Comparison of ENCODE assay signal across 8 mouse cellular contexts in the genomic region with DNA sequence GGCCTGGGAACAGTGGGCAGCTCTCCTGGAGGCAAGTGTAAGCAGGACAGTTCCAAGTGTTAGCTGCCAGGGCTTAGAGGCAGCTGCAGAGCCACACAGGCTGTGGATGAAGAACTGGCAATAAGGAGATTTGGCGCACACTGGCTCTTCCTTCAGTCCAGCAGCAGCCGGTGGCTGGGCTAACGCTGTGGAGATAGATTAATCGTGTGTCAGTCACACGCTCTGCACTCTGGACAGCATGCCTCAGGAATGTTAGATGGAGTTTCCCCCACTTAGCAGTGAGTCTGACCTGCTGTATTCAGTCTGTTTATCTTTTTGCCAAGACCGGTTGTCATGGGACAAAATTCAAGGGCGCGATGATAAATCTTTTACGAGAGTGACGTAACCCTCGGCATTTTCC. TPM values are rescaled to one million over a fixed set of nuclear protein-coding genes. Genes with fewer than 3 reads are reported as not detected.
DNase-seq lines count a peak whose midpoint lies in the region; ATAC-seq lines count a peak whose summit lies in the region.

No protein-coding gene starts in this region.

- ATAC-seq in kidney, embryonic 14.5 days (ENCODE audit: low FRiP score, low TSS enrichment), result peak; percentile 73

- no peak overlapping the region for H3K4me2 ChIP-seq in kidney, embryonic 14.5 days (replicated peaks; ENCODE audit: low read depth, low read length)

- 33% methylated on average over 11 of the region's 11 CpGs for WGBS in kidney, embryonic 14.5 days

- no peak overlapping the region for H3K27ac ChIP-seq in kidney, embryonic 14.5 days (ENCODE audit: low read depth, low read length)

- H3K27me3 ChIP-seq in kidney, embryonic 14.5 days (ENCODE audit: control insufficient read depth, insufficient read depth, low read length), result no peaks in the 10 kb centered on the region

- no peak overlapping the region for H3K4me3 ChIP-seq in kidney, embryonic 14.5 days (ENCODE audit: low read length)

- H3K9me3 ChIP-seq in kidney, embryonic 14.5 days (ENCODE audit: control insufficient read depth, low read length), result no peaks in the 10 kb centered on the region

- no peak overlapping the region for H3K9ac ChIP-seq in kidney, embryonic 14.5 days (ENCODE audit: low read depth, low read length)

- DNase-seq in MN1 (ENCODE audit: low spot score), result peak; percentile 18
- peak; percentile 59 for DNase-seq in adrenal gland, postnatal 10 days
- DNase-seq in heart, adult 8-10 months (ENCODE audit: low spot score), result peak; percentile 34
- peak; percentile 32 for DNase-seq in lung, postnatal 36 days
- DNase-seq in thymus, postnatal 25 days, result no peak
- no peak for DNase-seq in c-Kit-positive CD71-positive TER-119-positive erythroid progenitor cells, embryonic 14.5 days (ENCODE audit: low spot score)
- DNase-seq in frontal cortex, adult 2 months (ENCODE audit: extremely low spot score in 1 of 2, low spot score in 1 of 2), result no peak

- no peaks in the 10 kb centered on the region for H3K36me3 ChIP-seq in kidney, embryonic 14.5 days (ENCODE audit: control insufficient read depth, insufficient read depth, low read length)

- peaks cover 47% of the 10 kb centered on the region for H3K4me1 ChIP-seq in kidney, embryonic 14.5 days (ENCODE audit: control insufficient read depth, insufficient read depth, low read length)

RNA-seq across cellular contexts. Expression of a gene that starts 35.9 kb away (rescaled TPM):
- total RNA-seq in adrenal gland, postnatal 10 days (2021), result 10 to 100 TPM; 43.6 to 52.7 TPM
- total RNA-seq in heart, adult 8-10 months (2022), result 10 to 100 TPM; 14.3 to 31.5 (median 21.0) TPM
- polyA plus RNA-seq in kidney, embryonic 14.5 days (2014; fragmentation: Nextera tagmentation; extraction: Ambion mirVana), result 12.7 and 25.7 TPM in 2 replicates
- polyA plus RNA-seq in frontal cortex, adult 2 months (2012; rRNA removed), result 29.2 and 31.5 TPM in 2 replicates

Comparison
In these comparisons a context has a peak if more than half of its experiments do, and no peak if none do; other contexts are left out.
1. DNase-seq: peak in MN1 (single experiment), adrenal gland, postnatal 10 days (single experiment), heart, adult 8-10 months (single experiment) and lung, postnatal 36 days (single experiment); none in thymus, postnatal 25 days (single experiment), c-Kit-positive CD71-positive TER-119-positive erythroid progenitor cells, embryonic 14.5 days (single experiment) and frontal cortex, adult 2 months (0 of 2).